In genomic region chr2:18940693-18941270, GRCm38 (mm10) we compare ENCODE assay signal across 16 mouse cellular contexts. TPM values are rescaled to one million over a fixed set of nuclear protein-coding genes. Genes with fewer than 3 reads are reported as not detected.
DNase-seq lines count a peak whose midpoint lies in the region; ATAC-seq and TF ChIP-seq lines count a peak whose summit lies in the region.
"Had no signal": no experiment of that assay in that cellular context is flagged by ENCODE, and none has a peak within 500 bp of the region (broad histone marks: within the 10 kb centered on the region; RNA-seq: fewer than 3 reads in every experiment).

No protein-coding gene starts in this region.

- ATAC-seq in forebrain, embryonic 13.5 days: no peak
- ATAC-seq in intestine, embryonic 16.5 days: no peak
- no peak for ATAC-seq in intestine, embryonic 15.5 days
- no peak for ATAC-seq in midbrain, postnatal 0 days (ENCODE audit: low FRiP score)
- ATAC-seq: forebrain, embryonic 15.5 days; lung, postnatal 0 days had no signal

- H3K9ac ChIP-seq in forebrain, embryonic 13.5 days: no peak overlapping the region
- no peak overlapping the region for H3K9ac ChIP-seq in intestine, embryonic 16.5 days (ENCODE audit: low read depth, low read length)
- H3K9ac ChIP-seq in intestine, embryonic 15.5 days: no peak overlapping the region
- no peak overlapping the region for H3K9ac ChIP-seq in midbrain, postnatal 0 days (replicated peaks; ENCODE audit: low read length, poor library complexity, severe bottlenecking)
- H3K9ac ChIP-seq: embryonic facial prominence, embryonic 13.5 days; forebrain, embryonic 15.5 days; hindbrain, embryonic 15.5 days had no signal

- H3K4me1 ChIP-seq in forebrain, embryonic 10.5 days: peaks cover 38% of the 10 kb centered on the region
- H3K4me1 ChIP-seq in forebrain, embryonic 13.5 days: peaks cover 14% of the 10 kb centered on the region
- peaks cover 38% of the 10 kb centered on the region for H3K4me1 ChIP-seq in intestine, embryonic 16.5 days (ENCODE audit: control insufficient read depth, insufficient read depth, low read length)
- peaks cover 18% of the 10 kb centered on the region for H3K4me1 ChIP-seq in intestine, embryonic 15.5 days (replicated peaks)
- no peaks in the 10 kb centered on the region for H3K4me1 ChIP-seq in midbrain, postnatal 0 days (ENCODE audit: insufficient read depth, low read length)

- 84% methylated on average over 12 of the region's 12 CpGs for WGBS in forebrain, embryonic 10.5 days
- WGBS in forebrain, embryonic 13.5 days: 91% methylated on average over 12 of the region's 12 CpGs
- 57% methylated on average over 12 of the region's 12 CpGs for WGBS in intestine, embryonic 16.5 days
- 61% methylated on average over 12 of the region's 12 CpGs for WGBS in intestine, embryonic 15.5 days
- WGBS in midbrain, postnatal 0 days: 77% methylated on average over 12 of the region's 12 CpGs

- no peaks in the 10 kb centered on the region for H3K36me3 ChIP-seq in forebrain, embryonic 10.5 days (replicated peaks)
- no peaks in the 10 kb centered on the region for H3K36me3 ChIP-seq in forebrain, embryonic 13.5 days (ENCODE audit: poor library complexity, severe bottlenecking)
- no peaks in the 10 kb centered on the region for H3K36me3 ChIP-seq in intestine, embryonic 16.5 days (ENCODE audit: control insufficient read depth, insufficient read depth, low read length)
- H3K36me3 ChIP-seq in intestine, embryonic 15.5 days: no peaks in the 10 kb centered on the region
- H3K36me3 ChIP-seq in midbrain, postnatal 0 days (ENCODE audit: insufficient read depth, low read length): no peaks in the 10 kb centered on the region
- H3K36me3 ChIP-seq: embryonic facial prominence, embryonic 13.5 days; forebrain, embryonic 15.5 days; hindbrain, embryonic 15.5 days had no signal

- peaks cover 17% of the 10 kb centered on the region for H3K27me3 ChIP-seq in forebrain, embryonic 10.5 days (ENCODE audit: poor library complexity, severe bottlenecking)
- no peaks in the 10 kb centered on the region for H3K27me3 ChIP-seq in forebrain, embryonic 13.5 days
- H3K27me3 ChIP-seq in intestine, embryonic 16.5 days (replicated peaks; ENCODE audit: control insufficient read depth, insufficient read depth, low read length): no peaks in the 10 kb centered on the region
- H3K27me3 ChIP-seq in intestine, embryonic 15.5 days (replicated peaks): no peaks in the 10 kb centered on the region
- H3K27me3 ChIP-seq in midbrain, postnatal 0 days (ENCODE audit: insufficient read depth, low read length): no peaks in the 10 kb centered on the region
- H3K27me3 ChIP-seq: embryonic facial prominence, embryonic 13.5 days; forebrain, embryonic 15.5 days; hindbrain, embryonic 15.5 days had no signal

- no peak for DNase-seq in forebrain, embryonic 10.5 days (ENCODE audit: extremely low spot score, low spot score)
- DNase-seq in adrenal gland, postnatal 14 days: peak; percentile 29
- peak; percentile 45 for DNase-seq in liver
- DNase-seq in spleen, postnatal 4 days (ENCODE audit: low spot score in 2 of 2): no peak
- no peak for DNase-seq in midbrain, postnatal 0 days (ENCODE audit: low spot score)
- DNase-seq: cerebellum, postnatal 14 days; gastrocnemius, postnatal 10 days had no signal

- H3K27ac ChIP-seq in forebrain, embryonic 10.5 days: 0 out of 2 replicates have a peak overlapping the region, but pooled peaks have one; percentile 20
- no peak overlapping the region for H3K27ac ChIP-seq in forebrain, embryonic 13.5 days
- H3K27ac ChIP-seq in intestine, embryonic 16.5 days (ENCODE audit: low read length): no peak overlapping the region
- no peak overlapping the region for H3K27ac ChIP-seq in intestine, embryonic 15.5 days
- H3K27ac ChIP-seq in midbrain, postnatal 0 days (ENCODE audit: low read depth, low read length): no peak overlapping the region
- H3K27ac ChIP-seq: embryonic facial prominence, embryonic 13.5 days; forebrain, embryonic 15.5 days; hindbrain, embryonic 15.5 days; stomach, postnatal 0 days had no signal

- H3K9me3 ChIP-seq in forebrain, embryonic 10.5 days: no peaks in the 10 kb centered on the region
- H3K9me3 ChIP-seq in forebrain, embryonic 13.5 days (replicated peaks): no peaks in the 10 kb centered on the region
- H3K9me3 ChIP-seq in intestine, embryonic 16.5 days (ENCODE audit: control insufficient read depth, low read length): no peaks in the 10 kb centered on the region
- no peaks in the 10 kb centered on the region for H3K9me3 ChIP-seq in intestine, embryonic 15.5 days
- no peaks in the 10 kb centered on the region for H3K9me3 ChIP-seq in midbrain, postnatal 0 days (ENCODE audit: low read length)
- H3K9me3 ChIP-seq: embryonic facial prominence, embryonic 13.5 days; forebrain, embryonic 15.5 days; hindbrain, embryonic 15.5 days had no signal

- no peak overlapping the region for H3K4me3 ChIP-seq in forebrain, embryonic 10.5 days
- H3K4me3 ChIP-seq in forebrain, embryonic 13.5 days: no peak overlapping the region
- H3K4me3 ChIP-seq in intestine, embryonic 16.5 days (ENCODE audit: low read length): no peak overlapping the region
- no peak overlapping the region for H3K4me3 ChIP-seq in intestine, embryonic 15.5 days (replicated peaks)
- H3K4me3 ChIP-seq in midbrain, postnatal 0 days (ENCODE audit: low read depth, low read length): no peak overlapping the region
- H3K4me3 ChIP-seq: embryonic facial prominence, embryonic 13.5 days; forebrain, embryonic 15.5 days; hindbrain, embryonic 15.5 days had no signal

- TF ChIP-seq CTCF in midbrain, postnatal 0 days (IDR thresholded peaks at IDR 0.05): no peak

- H3K4me2 ChIP-seq in forebrain, embryonic 13.5 days: no peak overlapping the region
- peak overlapping the region; percentile 25; the same call in 1 of the 2 replicates for H3K4me2 ChIP-seq in intestine, embryonic 16.5 days (ENCODE audit: low read depth, low read length)
- no peak overlapping the region; the same call in 1 of the 2 replicates for H3K4me2 ChIP-seq in intestine, embryonic 15.5 days (replicated peaks)
- H3K4me2 ChIP-seq in midbrain, postnatal 0 days (ENCODE audit: low read depth, low read length, poor library complexity, severe bottlenecking): no peak overlapping the region
- H3K4me2 ChIP-seq: embryonic facial prominence, embryonic 13.5 days; forebrain, embryonic 15.5 days; hindbrain, embryonic 15.5 days; midbrain, embryonic 11.5 days had no signal

RNA-seq across cellular contexts. Expression of gene Pip4k2a, which starts 57.1 kb away (rescaled TPM):
- polyA plus RNA-seq in forebrain, embryonic 10.5 days (2016; fragmentation: Nextera tagmentation; extraction: Ambion mirVana): 6.6 and 7.5 TPM in 2 replicates
- polyA plus RNA-seq in forebrain, embryonic 13.5 days (2015; fragmentation: Nextera tagmentation; extraction: Ambion mirVana): 8.0 and 8.3 TPM in 2 replicates
- polyA plus RNA-seq in intestine, embryonic 16.5 days (2015; fragmentation: Nextera tagmentation; extraction: Ambion mirVana): 7.6 and 8.4 TPM in 2 replicates
- 8.9 and 9.2 TPM in 2 replicates for polyA plus RNA-seq in intestine, embryonic 15.5 days (2015; fragmentation: Nextera tagmentation; extraction: Ambion mirVana)
- 25.3 and 29.4 TPM in 2 replicates for total RNA-seq in adrenal gland, postnatal 14 days (2021)
- 7.1 and 8.4 TPM in 2 replicates for total RNA-seq in midbrain, postnatal 0 days (2014; rRNA removed)
- 6.8 and 8.1 TPM in 2 replicates for polyA plus RNA-seq in midbrain, postnatal 0 days (2015; fragmentation: Nextera tagmentation; extraction: Ambion mirVana)

RNA-seq across cellular contexts. Expression of gene 4930426L09Rik, which starts 57.4 kb away (rescaled TPM):
- 0.14 and 0.31 TPM in 2 replicates for polyA plus RNA-seq in forebrain, embryonic 10.5 days (2016; fragmentation: Nextera tagmentation; extraction: Ambion mirVana)
- 0.26 and 0.48 TPM in 2 replicates for polyA plus RNA-seq in forebrain, embryonic 13.5 days (2015; fragmentation: Nextera tagmentation; extraction: Ambion mirVana)
- 0.15 and 0.27 TPM in 2 replicates for polyA plus RNA-seq in intestine, embryonic 16.5 days (2015; fragmentation: Nextera tagmentation; extraction: Ambion mirVana)
- 0.31 and 0.63 TPM in 2 replicates for polyA plus RNA-seq in intestine, embryonic 15.5 days (2015; fragmentation: Nextera tagmentation; extraction: Ambion mirVana)
- total RNA-seq in adrenal gland, postnatal 14 days (2021): 0.22 and 0.83 TPM in 2 replicates
- total RNA-seq in midbrain, postnatal 0 days (2014; rRNA removed): 0.61 and 1.1 TPM in 2 replicates
- polyA plus RNA-seq in midbrain, postnatal 0 days (2015; fragmentation: Nextera tagmentation; extraction: Ambion mirVana): 0.40 and 0.41 TPM in 2 replicates

Comparison
In these comparisons a context has a peak if more than half of its experiments do, and no peak if none do; other contexts are left out.
1. DNase-seq: peak in adrenal gland, postnatal 14 days (single experiment) and liver (single experiment); none in forebrain, embryonic 10.5 days (single experiment), spleen, postnatal 4 days (0 of 2) and midbrain, postnatal 0 days (single experiment).